Mouse (Mus musculus) erythroid progenitor cell, adult 5-6 weeks (primary cell): ENCODE results near the gene Pnp2. TPM values are rescaled to one million over a fixed set of nuclear protein-coding genes. Genes with fewer than 3 reads are reported as not detected.
"Not testable (repeated sequence)": the region's sequence is repeated elsewhere in the genome, so short reads cannot be mapped to it uniquely, and the experiment has no call there.

Source experiments
- ATAC-seq: replicated peaks from 2 replicates; pipeline ENCODE4 v1.8.0; 2016; ENCODE audit warnings: moderate number of reproducible peaks, mild to moderate bottlenecking, moderate TSS enrichment, inconsistent platforms; ENCODE audit not compliant: poor library complexity, low FRiP score, severe bottlenecking
- total RNA-seq, 2 experiments: library from RNA; stranded (forward) in 1 of 2; stranded (reverse) in 1 of 2; fragments of 150-400 nt in 1 of 2; fragments of 186-747, 209-891 nt in 1 of 2; gene quantifications; 2 replicates each; pipeline versions ENCODE4 v1.2.3 to v1.2.4; 2015 to 2017; ENCODE audit warnings: low replicate concordance in 2 of 2

Gene Pnp2
- total RNA-seq, 2 experiments from 2014 or later = 38.7 to 182 TPM

- no peak for ATAC-seq
Measured at GRCm38 (mm10) chr14:50955487-50955886, 305 bp upstream of the Pnp2 start.

- not testable (repeated sequence) for ATAC-seq
Measured at GRCm38 (mm10) chr14:50956724-50957123, 932 bp downstream of the Pnp2 start.

- peak; percentile 15; the same call in 1 of the 2 replicates for ATAC-seq
Measured at GRCm38 (mm10) chr14:50957146-50957545, 1.4 kb downstream of the Pnp2 start.

- peak; percentile 54 for ATAC-seq
Measured at GRCm38 (mm10) chr14:50958289-50958995, 2.6 kb downstream of the Pnp2 start.

GRCm38 (mm10) chr14:50968216-50968980 lies 12.6 kb downstream of the Pnp2 start:
- no peak for ATAC-seq

- no peak for ATAC-seq
Measured at GRCm38 (mm10) chr14:50969041-50969440, 13.2 kb downstream of the Pnp2 start.

- no peak for ATAC-seq
Measured at GRCm38 (mm10) chr14:50969558-50970544, 14.1 kb downstream of the Pnp2 start.

- no peak for ATAC-seq
Measured at GRCm38 (mm10) chr14:50970822-50971221, 15.0 kb downstream of the Pnp2 start.

GRCm38 (mm10) chr14:50973054-50973453 lies 17.3 kb downstream of the Pnp2 start:
- ATAC-seq = not testable (repeated sequence)

- no peak for ATAC-seq
Measured at GRCm38 (mm10) chr14:50973700-50974099, 17.9 kb downstream of the Pnp2 start.

- ATAC-seq = no peak
Measured at GRCm38 (mm10) chr14:50975001-50975400, 19.2 kb downstream of the Pnp2 start.

GRCm38 (mm10) chr14:50976674-50977073 lies 20.9 kb downstream of the Pnp2 start:
- no peak for ATAC-seq

GRCm38 (mm10) chr14:50978451-50978850 lies 22.7 kb downstream of the Pnp2 start:
- peak; percentile 36; the same call in 1 of the 2 replicates for ATAC-seq

- no peak for ATAC-seq
Measured at GRCm38 (mm10) chr14:50979631-50980030, 23.8 kb downstream of the Pnp2 start.

GRCm38 (mm10) chr14:50981207-50981606 lies 25.4 kb downstream of the Pnp2 start:
- ATAC-seq = no peak

- ATAC-seq = no peak
Measured at GRCm38 (mm10) chr14:50981837-50982236, 26.0 kb downstream of the Pnp2 start.

- no peak for ATAC-seq
Measured at GRCm38 (mm10) chr14:50987668-50988067, 31.9 kb downstream of the Pnp2 start.

GRCm38 (mm10) chr14:50991037-50991436 lies 35.2 kb downstream of the Pnp2 start:
- ATAC-seq = no peak

- ATAC-seq = no peak
Measured at GRCm38 (mm10) chr14:50997088-50997487, 41.3 kb downstream of the Pnp2 start.
